Mouse (Mus musculus): Measurements from ENCODE around the gene Pex11g. TPM values are rescaled to one million over a fixed set of nuclear protein-coding genes. Genes with fewer than 3 reads are reported as not detected.

Gene Pex11g
- total and polyA plus RNA-seq, 3 experiments: 1.3 to 5.9 (median 2.7) TPM

DNA sequence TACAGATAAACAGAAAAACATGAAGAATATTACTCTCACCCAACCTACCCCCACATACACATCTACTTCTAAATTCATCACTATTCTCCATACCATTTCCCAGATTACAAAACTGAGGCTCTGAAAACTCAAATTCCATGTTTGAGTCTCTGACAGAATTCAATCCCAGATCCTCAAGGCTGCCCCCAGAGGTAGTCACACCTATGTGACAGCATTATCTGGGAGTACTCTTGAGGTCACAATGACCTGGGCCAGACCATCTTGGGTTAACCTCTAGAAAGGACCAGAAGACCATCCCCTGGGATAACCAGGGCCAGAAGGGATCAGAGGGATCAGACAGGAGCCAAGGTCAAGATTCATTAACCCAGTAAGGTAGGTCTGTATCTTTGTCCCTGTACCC is 3.1 kb upstream of the Pex11g start, which contains the start of gene Tex45:
Gene Tex45, plus strand, starts transcription at position 301 of the 400 bp plus-strand sequence.
- TF ChIP-seq UBTF (IDR thresholded peaks at IDR 0.05; ENCODE audit: low read depth, low read length) (no peak), ZMIZ1 (IDR thresholded peaks at IDR 0.05; ENCODE audit: low read depth, low read length) (no peak), MEF2A (IDR thresholded peaks at IDR 0.05; ENCODE audit: borderline replicate concordance, low read depth, low read length) (no peak), EP300 (IDR thresholded peaks at IDR 0.05; ENCODE audit: low read length) (no peak), USF2 (conservative IDR thresholded peaks at IDR 0.05; ENCODE audit: low read depth, low read length) (no peak), ZKSCAN1 (IDR thresholded peaks at IDR 0.05; ENCODE audit: borderline replicate concordance, low read depth, low read length) (no peak), JUN (IDR thresholded peaks at IDR 0.05; ENCODE audit: insufficient read depth, low read depth, low read length) (no peak), PAX5 (IDR thresholded peaks at IDR 0.05; ENCODE audit: low read length) (no peak), CHD1 (IDR thresholded peaks at IDR 0.05; ENCODE audit: low read depth, low read length) (no peak), GABPA (IDR thresholded peaks at IDR 0.05; ENCODE audit: insufficient replicate concordance, low read depth, low read length) (no peak), RCOR1 (conservative IDR thresholded peaks at IDR 0.05; ENCODE audit: low read depth, low read length) (no peak), MXI1 (IDR thresholded peaks at IDR 0.05; ENCODE audit: low read depth, low read length) (no peak), MAFK (IDR thresholded peaks at IDR 0.05; ENCODE audit: insufficient replicate concordance, low read length) (no peak), RAD21 (IDR thresholded peaks at IDR 0.05; ENCODE audit: low read depth, low read length) (no peak), ZC3H11A (IDR thresholded peaks at IDR 0.05; ENCODE audit: low read depth, low read length) (no peak), NRF1 (IDR thresholded peaks at IDR 0.05; ENCODE audit: low read depth, low read length) (no peak), E2F4 (IDR thresholded peaks at IDR 0.05; ENCODE audit: insufficient replicate concordance, low read depth, low read length) (no peak), JUND (conservative IDR thresholded peaks at IDR 0.05; ENCODE audit: low read depth, low read length) (no peak)
- dilution Hi-C loops (cut with MboI; ENCODE audit: extremely low pct_ligation_motif_present, extremely low pct_unique_long_range_greater_than_20kb, low sequenced_read_pairs) (no loop called here), in situ Hi-C loops (cut with MboI; ENCODE audit: low pct_ligation_motif_present, low pct_unique_long_range_greater_than_20kb, low sequenced_read_pairs) (no loop called here)
- Histone ChIP-seq H3K4me1 (ENCODE audit: control insufficient read depth in 1 of 2, insufficient read depth in 2 of 2) (peaks cover 3 to 12% of the 10 kb centered on the region in 2 experiments; a peak in 2 of 4 replicates), H3K9me3 (replicated peaks; ENCODE audit: low read length) (no peaks in the 10 kb centered on the region), H3K27ac (ENCODE audit: insufficient read depth, low read depth) (no peak within 1 kb of the TSS), H3K4me2 (ENCODE audit: insufficient read depth, low read depth, poor library complexity, severe bottlenecking) (no peak within 1 kb of the TSS), H3K9ac (ENCODE audit: insufficient read depth, low read depth) (no peak within 1 kb of the TSS), H3K27me3 (replicated peaks) (no peaks in the 10 kb centered on the region), H3K4me3 (replicated peaks in 1 of 3; ENCODE audit: low read depth in 2 of 3, low read length in 2 of 3, poor library complexity in 1 of 3) (no peak within 1 kb of the TSS), H3K36me3 (replicated peaks in 1 of 2; ENCODE audit: control insufficient read depth in 1 of 2, insufficient read depth in 1 of 2, low read length in 1 of 2) (no peaks in the 10 kb centered on the region), H3K79me2 (replicated peaks; ENCODE audit: control insufficient read depth, extremely low read depth, insufficient read depth, poor library complexity, severe bottlenecking) (no peaks in the 10 kb centered on the region)
- DNase-seq (ENCODE audit: extremely low read depth): no peak

DNA sequence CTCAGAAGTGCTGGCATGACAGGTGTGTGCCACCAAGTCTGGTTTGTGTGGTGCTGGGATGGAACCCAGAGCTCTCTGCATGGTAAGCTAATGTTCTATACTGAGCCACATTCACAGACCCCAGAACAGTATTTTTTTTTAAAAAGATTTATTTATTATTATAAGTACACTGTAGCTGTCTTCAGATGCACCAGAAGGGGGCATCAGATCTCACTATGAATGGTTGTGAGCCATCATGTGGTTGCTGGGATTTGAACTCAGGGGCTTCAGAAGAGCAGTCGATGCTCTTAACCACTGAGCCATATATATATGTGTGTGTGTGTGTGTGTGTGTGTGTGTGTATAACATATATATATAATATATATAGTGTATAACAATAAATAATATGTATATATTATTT is 1.4 kb upstream of the Pex11g start:
- Histone ChIP-seq H3K9ac (ENCODE audit: insufficient read depth, low read depth) (no peak overlapping the region), H3K4me3 (replicated peaks in 1 of 3; ENCODE audit: low read depth in 2 of 3, low read length in 2 of 3, poor library complexity in 1 of 3) (no peak overlapping the region), H3K27me3 (replicated peaks) (no peaks in the 10 kb centered on the region), H3K27ac (ENCODE audit: insufficient read depth, low read depth) (no peak overlapping the region), H3K36me3 (replicated peaks in 1 of 2; ENCODE audit: control insufficient read depth in 1 of 2, insufficient read depth in 1 of 2, low read length in 1 of 2) (peaks cover 0 to 7% of the 10 kb centered on the region in 2 experiments), H3K4me2 (ENCODE audit: insufficient read depth, low read depth, poor library complexity, severe bottlenecking) (no peak overlapping the region), H3K9me3 (replicated peaks; ENCODE audit: low read length) (no peaks in the 10 kb centered on the region), H3K79me2 (replicated peaks; ENCODE audit: control insufficient read depth, extremely low read depth, insufficient read depth, poor library complexity, severe bottlenecking) (no peaks in the 10 kb centered on the region), H3K4me1 (ENCODE audit: control insufficient read depth in 1 of 2, insufficient read depth in 2 of 2) (peaks cover 3 to 12% of the 10 kb centered on the region in 2 experiments; a peak in 2 of 4 replicates)
- no peak for TF ChIP-seq ZKSCAN1 (IDR thresholded peaks at IDR 0.05; ENCODE audit: borderline replicate concordance, low read depth, low read length)
- no peak for TF ChIP-seq HCFC1 (IDR thresholded peaks at IDR 0.05; ENCODE audit: low read depth, low read length)
- no peak for TF ChIP-seq TBP (conservative IDR thresholded peaks at IDR 0.05; ENCODE audit: low read depth, low read length)
- TF ChIP-seq CTCF (conservative IDR thresholded peaks at IDR 0.05 in 1 of 2, IDR thresholded peaks at IDR 0.05 in 1 of 2; ENCODE audit: low read depth in 2 of 2, low read length in 2 of 2): peak in 1 of 2 experiments; percentile 40; a peak in 2 of 4 replicates
- no peak for TF ChIP-seq ETS1 (conservative IDR thresholded peaks at IDR 0.05; ENCODE audit: low read depth, low read length)
- no peak for TF ChIP-seq JUND (conservative IDR thresholded peaks at IDR 0.05; ENCODE audit: low read depth, low read length)
- in situ Hi-C loops (cut with MboI; ENCODE audit: low pct_ligation_motif_present, low pct_unique_long_range_greater_than_20kb, low sequenced_read_pairs): loop anchor here (10.0 kb wide), 1 partner anchor 206 kb away; the partner anchor contains the start of genes Fcor and Trappc5
- dilution Hi-C loops (cut with MboI; ENCODE audit: extremely low pct_ligation_motif_present, extremely low pct_unique_long_range_greater_than_20kb, low sequenced_read_pairs): no loop called here
- peak; percentile 23 for DNase-seq (ENCODE audit: extremely low read depth)

All from CH12.LX (cell line).